Mouse (Mus musculus): ENCODE results near the gene Rnf40. TPM values are rescaled to one million over a fixed set of nuclear protein-coding genes. Genes with fewer than 3 reads are reported as not detected.

The Rnf40 gene
- total and polyA plus RNA-seq, 3 experiments = 39.3 to 73.0 (median 48.6) TPM

- no peaks in the 10 kb centered on the region for H3K79me2 ChIP-seq (replicated peaks; ENCODE audit: control insufficient read depth, extremely low read depth, insufficient read depth, poor library complexity, severe bottlenecking)
- H3K9ac ChIP-seq (ENCODE audit: insufficient read depth, low read depth) = no peak overlapping the region
- in situ Hi-C loops (cut with MboI; ENCODE audit: low pct_ligation_motif_present, low pct_unique_long_range_greater_than_20kb, low sequenced_read_pairs) = no loop called here
- peaks cover 50 to 63% of the 10 kb centered on the region in 2 experiments for H3K36me3 ChIP-seq (replicated peaks in 1 of 2; ENCODE audit: control insufficient read depth in 1 of 2, insufficient read depth in 1 of 2, low read length in 1 of 2)
- H3K27me3 ChIP-seq (replicated peaks) = peaks cover 2% of the 10 kb centered on the region
- H3K9me3 ChIP-seq (replicated peaks; ENCODE audit: low read length) = no peaks in the 10 kb centered on the region
- dilution Hi-C loops (cut with MboI; ENCODE audit: extremely low pct_ligation_motif_present, extremely low pct_unique_long_range_greater_than_20kb, low sequenced_read_pairs) = no loop called here
- H3K4me2 ChIP-seq (ENCODE audit: insufficient read depth, low read depth, poor library complexity, severe bottlenecking) = no peak overlapping the region
- no peak for TF ChIP-seq SIN3A (IDR thresholded peaks at IDR 0.05; ENCODE audit: low read length)
- no peak for TF ChIP-seq KAT2A (IDR thresholded peaks at IDR 0.05; ENCODE audit: insufficient replicate concordance, low read length)
- TF ChIP-seq ZKSCAN1 (IDR thresholded peaks at IDR 0.05; ENCODE audit: borderline replicate concordance, low read depth, low read length) = no peak
- no peak for TF ChIP-seq ZMIZ1 (IDR thresholded peaks at IDR 0.05; ENCODE audit: low read depth, low read length)
- no peak for TF ChIP-seq NELFE (IDR thresholded peaks at IDR 0.05; ENCODE audit: low read depth, low read length)
- TF ChIP-seq USF1 (IDR thresholded peaks at IDR 0.05; ENCODE audit: low read depth, low read length) = no peak
- H3K4me3 ChIP-seq (replicated peaks in 1 of 3; ENCODE audit: low read depth in 2 of 3, low read length in 2 of 3, poor library complexity in 1 of 3) = no peak overlapping the region
- no peak for DNase-seq (ENCODE audit: extremely low read depth)
- 0 out of 2 replicates have a peak overlapping the region, but pooled peaks have one; percentile 2 for H3K27ac ChIP-seq (ENCODE audit: insufficient read depth, low read depth)
- H3K4me1 ChIP-seq (ENCODE audit: control insufficient read depth in 1 of 2, insufficient read depth in 2 of 2) = peaks cover 5 to 32% of the 10 kb centered on the region in 2 experiments; a peak in 3 of 4 replicates
Measured at GRCm38 (mm10) chr7:127604256-127604655, 15.7 kb downstream of the Rnf40 start.

GRCm38 (mm10) chr7:127607150-127607549 is 18.6 kb downstream of the Rnf40 start:
- H3K4me3 ChIP-seq (replicated peaks in 1 of 3; ENCODE audit: low read depth in 2 of 3, low read length in 2 of 3, poor library complexity in 1 of 3) = no peak overlapping the region
- peaks cover 5 to 13% of the 10 kb centered on the region in 2 experiments; a peak in 2 of 4 replicates for H3K4me1 ChIP-seq (ENCODE audit: control insufficient read depth in 1 of 2, insufficient read depth in 2 of 2)
- peaks cover 2% of the 10 kb centered on the region for H3K27me3 ChIP-seq (replicated peaks)
- dilution Hi-C loops (cut with MboI; ENCODE audit: extremely low pct_ligation_motif_present, extremely low pct_unique_long_range_greater_than_20kb, low sequenced_read_pairs) (no loop called here), in situ Hi-C loops (cut with MboI; ENCODE audit: low pct_ligation_motif_present, low pct_unique_long_range_greater_than_20kb, low sequenced_read_pairs) (no loop called here)
- H3K36me3 ChIP-seq (replicated peaks in 1 of 2; ENCODE audit: control insufficient read depth in 1 of 2, insufficient read depth in 1 of 2, low read length in 1 of 2) = peaks cover 40 to 48% of the 10 kb centered on the region in 2 experiments
- H3K4me2 ChIP-seq (ENCODE audit: insufficient read depth, low read depth, poor library complexity, severe bottlenecking) = no peak overlapping the region
- no peak overlapping the region for H3K9ac ChIP-seq (ENCODE audit: insufficient read depth, low read depth)
- no peak for DNase-seq (ENCODE audit: extremely low read depth)
- H3K9me3 ChIP-seq (replicated peaks; ENCODE audit: low read length) = peaks cover 7% of the 10 kb centered on the region
- H3K79me2 ChIP-seq (replicated peaks; ENCODE audit: control insufficient read depth, extremely low read depth, insufficient read depth, poor library complexity, severe bottlenecking) = no peaks in the 10 kb centered on the region
- TF ChIP-seq KAT2A (IDR thresholded peaks at IDR 0.05; ENCODE audit: insufficient replicate concordance, low read length) (no peak), JUN (IDR thresholded peaks at IDR 0.05; ENCODE audit: insufficient read depth, low read depth, low read length) (no peak), USF2 (conservative IDR thresholded peaks at IDR 0.05; ENCODE audit: low read depth, low read length) (no peak), GABPA (IDR thresholded peaks at IDR 0.05; ENCODE audit: insufficient replicate concordance, low read depth, low read length) (no peak), SIN3A (IDR thresholded peaks at IDR 0.05; ENCODE audit: low read length) (no peak)
- H3K27ac ChIP-seq (ENCODE audit: insufficient read depth, low read depth) = no peak overlapping the region

GRCm38 (mm10) chr7:127611011-127611410 is 22.4 kb downstream of the Rnf40 start:
- Histone ChIP-seq H3K9ac (ENCODE audit: insufficient read depth, low read depth) (no peak overlapping the region), H3K4me1 (ENCODE audit: control insufficient read depth in 1 of 2, insufficient read depth in 2 of 2) (peaks cover 4 to 16% of the 10 kb centered on the region in 2 experiments; a peak in 2 of 4 replicates), H3K36me3 (replicated peaks in 1 of 2; ENCODE audit: control insufficient read depth in 1 of 2, insufficient read depth in 1 of 2, low read length in 1 of 2) (peaks cover 14% of the 10 kb centered on the region in 2 experiments), H3K27me3 (replicated peaks) (peaks cover 38% of the 10 kb centered on the region), H3K4me3 (replicated peaks in 1 of 3; ENCODE audit: low read depth in 2 of 3, low read length in 2 of 3, poor library complexity in 1 of 3) (no peak overlapping the region), H3K9me3 (replicated peaks; ENCODE audit: low read length) (peaks cover 7% of the 10 kb centered on the region), H3K4me2 (ENCODE audit: insufficient read depth, low read depth, poor library complexity, severe bottlenecking) (no peak overlapping the region), H3K27ac (ENCODE audit: insufficient read depth, low read depth) (no peak overlapping the region), H3K79me2 (replicated peaks; ENCODE audit: control insufficient read depth, extremely low read depth, insufficient read depth, poor library complexity, severe bottlenecking) (no peaks in the 10 kb centered on the region)
- TF ChIP-seq TCF12 (IDR thresholded peaks at IDR 0.05; ENCODE audit: low read depth, low read length) (no peak), CHD2 (IDR thresholded peaks at IDR 0.05; ENCODE audit: low read length) (no peak), BHLHE40 (IDR thresholded peaks at IDR 0.05; ENCODE audit: low read depth, low read length) (no peak), USF2 (conservative IDR thresholded peaks at IDR 0.05; ENCODE audit: low read depth, low read length) (no peak), POLR2A (IDR thresholded peaks at IDR 0.05; ENCODE audit: low read depth, low read length) (no peak), ZMIZ1 (IDR thresholded peaks at IDR 0.05; ENCODE audit: low read depth, low read length) (no peak), E2F4 (IDR thresholded peaks at IDR 0.05; ENCODE audit: insufficient replicate concordance, low read depth, low read length) (no peak), UBTF (IDR thresholded peaks at IDR 0.05; ENCODE audit: low read depth, low read length) (no peak)
- no peak for DNase-seq (ENCODE audit: extremely low read depth)
- dilution Hi-C loops (cut with MboI; ENCODE audit: extremely low pct_ligation_motif_present, extremely low pct_unique_long_range_greater_than_20kb, low sequenced_read_pairs) (no loop called here), in situ Hi-C loops (cut with MboI; ENCODE audit: low pct_ligation_motif_present, low pct_unique_long_range_greater_than_20kb, low sequenced_read_pairs) (no loop called here)
